In genomic region chr10:73379001-73379400, GRCm38 (mm10) we compare ENCODE assay signal across 26 mouse cellular contexts.
"Had no signal": no experiment of that assay in that cellular context is flagged by ENCODE, and none has a peak within 500 bp of the region (broad histone marks: within the 10 kb centered on the region; RNA-seq: fewer than 3 reads in every experiment).

No protein-coding gene starts in this region.

- H3K9me3 ChIP-seq: heart, embryonic 12.5 days; hindbrain, embryonic 10.5 days; hindbrain, embryonic 12.5 days; intestine, embryonic 15.5 days; limb, embryonic 10.5 days; limb, embryonic 12.5 days; liver, embryonic 13.5 days; liver, embryonic 15.5 days had no signal

- ATAC-seq: hindbrain, embryonic 16.5 days; inflammation-experienced regulatory T-cells, adult 6 months; intestine, embryonic 15.5 days; intestine, postnatal 0 days; liver, postnatal 0 days had no signal

- H3K27ac ChIP-seq: heart, adult 2 months; hindbrain, embryonic 10.5 days; hindbrain, embryonic 12.5 days; hindbrain, embryonic 14.5 days; intestine, embryonic 15.5 days; layer of hippocampus, adult 2 months; left cerebral cortex, adult 2 months; limb, embryonic 10.5 days; limb, embryonic 12.5 days; liver, embryonic 13.5 days; liver, embryonic 15.5 days had no signal

- H3K4me2 ChIP-seq: heart, embryonic 12.5 days; hindbrain, embryonic 12.5 days; hindbrain, embryonic 14.5 days; intestine, embryonic 15.5 days; limb, embryonic 12.5 days; liver, embryonic 11.5 days; liver, embryonic 13.5 days; liver, embryonic 15.5 days had no signal

- H3K36me3 ChIP-seq: heart, embryonic 12.5 days; hindbrain, embryonic 10.5 days; hindbrain, embryonic 12.5 days; intestine, embryonic 15.5 days; limb, embryonic 10.5 days; limb, embryonic 12.5 days; liver, embryonic 13.5 days; liver, embryonic 15.5 days had no signal

- DNase-seq: gastrocnemius, postnatal 36 days; heart, adult 11 months; heart, adult 2 months; heart, postnatal 10 days; heart, postnatal 4 days; kidney, adult 18-20 months; kidney, adult 8-10 months; kidney, postnatal 10 days; kidney, postnatal 25 days; liver; liver, embryonic 13.5 days; liver, postnatal 0 days had no signal

- H3K9ac ChIP-seq: heart, embryonic 12.5 days; hindbrain, embryonic 12.5 days; hindbrain, embryonic 14.5 days; intestine, embryonic 15.5 days; limb, embryonic 12.5 days; liver, embryonic 13.5 days; liver, embryonic 15.5 days; liver, postnatal 0 days had no signal

- H3K4me3 ChIP-seq: heart, adult 2 months; heart, embryonic 12.5 days; hindbrain, embryonic 10.5 days; hindbrain, embryonic 12.5 days; intestine, embryonic 15.5 days; layer of hippocampus, adult 2 months; left cerebral cortex, adult 2 months; limb, embryonic 10.5 days; limb, embryonic 12.5 days; liver, embryonic 13.5 days; liver, embryonic 15.5 days had no signal

- H3K27me3 ChIP-seq: heart, embryonic 12.5 days; hindbrain, embryonic 12.5 days; intestine, embryonic 15.5 days; limb, embryonic 12.5 days; liver, embryonic 13.5 days; liver, embryonic 15.5 days had no signal

- H3K4me1 ChIP-seq: heart, embryonic 12.5 days; hindbrain, embryonic 10.5 days; hindbrain, embryonic 12.5 days; intestine, embryonic 15.5 days; limb, embryonic 10.5 days; limb, embryonic 12.5 days; liver, embryonic 13.5 days; liver, embryonic 15.5 days had no signal
